Mouse (Mus musculus) liver, embryonic 14.5 days (tissue): ENCODE results near the gene Mpp3.

Source experiments
- CTCF ChIP-seq: IDR thresholded peaks from 2 replicates; pipeline ENCODE4 v1.5.1; 2016; ENCODE audit warnings: antibody characterized with exemption, low read depth, control low read depth
- EP300 ChIP-seq: IDR thresholded peaks from 2 replicates; pipeline ENCODE4 v1.6.1; 2016; ENCODE audit warnings: antibody characterized with exemption, low read depth

DNA sequence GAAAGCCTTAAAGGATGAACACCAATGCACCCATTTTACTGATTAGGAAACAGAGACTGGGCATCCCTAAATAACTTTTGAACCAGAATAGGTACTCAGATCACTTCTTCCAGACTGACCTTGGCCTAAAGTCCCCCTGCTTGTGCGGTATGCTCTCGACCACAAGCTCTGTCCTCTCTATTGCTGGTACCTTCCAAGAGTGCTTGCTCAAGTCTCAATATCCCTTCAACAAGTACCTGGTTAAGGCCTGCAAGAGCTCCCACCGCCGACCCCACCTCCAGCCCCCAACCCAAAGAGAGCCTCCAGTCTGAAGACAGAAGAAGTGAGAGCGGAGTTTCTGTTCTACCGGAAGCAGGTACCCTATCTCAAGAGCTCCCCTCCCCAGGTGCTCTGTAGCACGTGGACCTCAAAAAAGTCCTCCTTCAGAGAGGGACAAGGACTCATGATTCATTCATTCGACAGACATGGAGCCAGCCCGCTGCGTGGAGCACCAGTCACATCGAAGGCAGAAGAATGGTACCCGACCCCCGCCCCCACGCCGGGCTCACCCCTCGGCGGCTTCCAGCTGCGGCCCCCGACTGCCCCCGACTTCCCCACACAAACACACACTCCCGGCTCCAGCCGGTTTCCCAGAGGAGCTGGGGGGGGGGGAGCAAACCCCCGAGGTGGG, 2.1 kb downstream of the Mpp3 start:
- TF ChIP-seq CTCF (no peak), EP300 (no peak)
